ENCODE assay signal across 15 mouse cellular contexts in the genomic region with DNA sequence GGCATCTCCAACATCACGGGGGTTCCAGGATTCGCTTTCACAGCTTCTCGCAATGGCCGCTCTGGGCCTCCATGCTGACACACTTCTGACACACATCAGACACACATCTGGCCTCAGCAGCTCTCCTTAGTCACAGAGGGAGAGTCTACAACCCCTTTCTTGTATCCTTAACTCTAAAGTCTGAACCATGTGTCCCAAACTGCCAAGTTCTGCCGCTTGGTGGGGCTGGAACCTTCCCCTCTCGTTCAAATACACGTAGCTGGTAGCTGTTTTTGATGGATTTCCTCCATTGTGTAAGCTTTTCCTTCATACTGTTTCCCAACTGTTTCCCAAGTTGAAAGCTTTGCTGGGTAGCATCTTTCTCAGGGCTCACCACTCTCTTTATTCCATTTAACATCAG. TPM values are rescaled to one million over a fixed set of nuclear protein-coding genes. Genes with fewer than 3 reads are reported as not detected.
DNase-seq lines count a peak whose midpoint lies in the region; ATAC-seq and TF ChIP-seq lines count a peak whose summit lies in the region.
"Had no signal": no experiment of that assay in that cellular context is flagged by ENCODE, and none has a peak within 500 bp of the region (broad histone marks: within the 10 kb centered on the region; RNA-seq: fewer than 3 reads in every experiment).

No protein-coding gene starts in this region.

- no peak overlapping the region for H3K4me3 ChIP-seq in hindbrain, postnatal 0 days (ENCODE audit: low read length)
- no peak overlapping the region for H3K4me3 ChIP-seq in hindbrain, embryonic 14.5 days (replicated peaks; ENCODE audit: low read length)
- H3K4me3 ChIP-seq in midbrain, postnatal 0 days (ENCODE audit: low read depth, low read length): no peak overlapping the region
- no peak overlapping the region for H3K4me3 ChIP-seq in midbrain, embryonic 11.5 days (ENCODE audit: low read depth, low read length)
- no peak overlapping the region for H3K4me3 ChIP-seq in liver, embryonic 12.5 days
- H3K4me3 ChIP-seq in stomach, postnatal 0 days (ENCODE audit: low read depth, low read length): no peak overlapping the region
- H3K4me3 ChIP-seq: erythroblast, embryonic 14.5 days had no signal

- no peak overlapping the region for H3K9ac ChIP-seq in hindbrain, postnatal 0 days (replicated peaks; ENCODE audit: low read length)
- H3K9ac ChIP-seq in hindbrain, embryonic 14.5 days: no peak overlapping the region
- H3K9ac ChIP-seq in midbrain, postnatal 0 days (replicated peaks; ENCODE audit: low read length, poor library complexity, severe bottlenecking): no peak overlapping the region
- H3K9ac ChIP-seq in midbrain, embryonic 11.5 days (ENCODE audit: low read length): no peak overlapping the region
- no peak overlapping the region for H3K9ac ChIP-seq in liver, embryonic 12.5 days
- H3K9ac ChIP-seq in stomach, postnatal 0 days (ENCODE audit: low read length): no peak overlapping the region

- DNase-seq in hindbrain, postnatal 0 days (ENCODE audit: low spot score): no peak
- no peak for DNase-seq in hindbrain, embryonic 14.5 days (ENCODE audit: low spot score)
- DNase-seq in midbrain, postnatal 0 days (ENCODE audit: low spot score): no peak
- no peak for DNase-seq in midbrain, embryonic 11.5 days (ENCODE audit: low spot score, missing footprints)
- no peak for DNase-seq in stomach, postnatal 0 days (ENCODE audit: low spot score)
- DNase-seq in left cerebral cortex, adult 9 months (ENCODE audit: low spot score in 2 of 2): no peak
- no peak for DNase-seq in left cerebral cortex, postnatal 14 days (ENCODE audit: low spot score in 2 of 2)
- DNase-seq: cerebellum, adult 9-11 months; layer of hippocampus, postnatal 36 days; thymus, adult 18-20 months had no signal

- 72% methylated on average over 7 of the region's 7 CpGs for WGBS in hindbrain, postnatal 0 days
- WGBS in hindbrain, embryonic 14.5 days: 76% methylated on average over 7 of the region's 7 CpGs
- WGBS in midbrain, postnatal 0 days: 76% methylated on average over 7 of the region's 7 CpGs
- 80% methylated on average over 7 of the region's 7 CpGs for WGBS in midbrain, embryonic 11.5 days
- 71% methylated on average over 7 of the region's 7 CpGs for WGBS in liver, embryonic 12.5 days (ENCODE audit: insufficient replicate concordance)
- WGBS in stomach, postnatal 0 days: 72% methylated on average over 7 of the region's 7 CpGs

- no peak for TF ChIP-seq EP300 in stomach, postnatal 0 days (optimal IDR thresholded peaks at IDR 0.05)

- no peaks in the 10 kb centered on the region for H3K27me3 ChIP-seq in hindbrain, postnatal 0 days (ENCODE audit: insufficient read depth, low read length)
- no peaks in the 10 kb centered on the region for H3K27me3 ChIP-seq in hindbrain, embryonic 14.5 days (ENCODE audit: control insufficient read depth, insufficient read depth, low read length)
- no peaks in the 10 kb centered on the region for H3K27me3 ChIP-seq in midbrain, postnatal 0 days (ENCODE audit: insufficient read depth, low read length)
- H3K27me3 ChIP-seq in midbrain, embryonic 11.5 days (ENCODE audit: control insufficient read depth, insufficient read depth, low read length): no peaks in the 10 kb centered on the region
- H3K27me3 ChIP-seq in liver, embryonic 12.5 days (replicated peaks): no peaks in the 10 kb centered on the region
- no peaks in the 10 kb centered on the region for H3K27me3 ChIP-seq in stomach, postnatal 0 days (ENCODE audit: control insufficient read depth, insufficient read depth, low read length)

- intact Hi-C loops in left cerebral cortex, postnatal 14 days (cut with DNase I): loop anchor here (5.0 kb wide), 1 partner anchor 34 kb away; a partner anchor contains a TSS

- ATAC-seq in hindbrain, postnatal 0 days: no peak
- no peak for ATAC-seq in hindbrain, embryonic 14.5 days (ENCODE audit: low FRiP score)
- no peak for ATAC-seq in midbrain, postnatal 0 days (ENCODE audit: low FRiP score)
- ATAC-seq in midbrain, embryonic 11.5 days (ENCODE audit: low FRiP score): no peak
- no peak for ATAC-seq in liver, embryonic 12.5 days
- ATAC-seq in stomach, postnatal 0 days (ENCODE audit: low FRiP score, low TSS enrichment): no peak

- no peak overlapping the region for H3K4me2 ChIP-seq in hindbrain, postnatal 0 days (ENCODE audit: low read depth, low read length)
- no peak overlapping the region for H3K4me2 ChIP-seq in hindbrain, embryonic 14.5 days (replicated peaks)
- H3K4me2 ChIP-seq in midbrain, postnatal 0 days (ENCODE audit: low read depth, low read length, poor library complexity, severe bottlenecking): no peak overlapping the region
- H3K4me2 ChIP-seq in midbrain, embryonic 11.5 days: no peak overlapping the region
- no peak overlapping the region for H3K4me2 ChIP-seq in liver, embryonic 12.5 days
- no peak overlapping the region for H3K4me2 ChIP-seq in stomach, postnatal 0 days (replicated peaks; ENCODE audit: low read depth)

- no peaks in the 10 kb centered on the region for H3K4me1 ChIP-seq in hindbrain, postnatal 0 days (ENCODE audit: insufficient read depth, low read length)
- H3K4me1 ChIP-seq in hindbrain, embryonic 14.5 days (replicated peaks; ENCODE audit: control insufficient read depth, insufficient read depth, low read length): no peaks in the 10 kb centered on the region
- H3K4me1 ChIP-seq in midbrain, postnatal 0 days (ENCODE audit: insufficient read depth, low read length): 0 out of 2 replicates have a peak, but pooled peaks cover 2% of the 10 kb centered on the region
- no peaks in the 10 kb centered on the region for H3K4me1 ChIP-seq in midbrain, embryonic 11.5 days (ENCODE audit: control insufficient read depth, insufficient read depth, low read length)
- peaks cover 4% of the 10 kb centered on the region; the same call in 1 of the 2 replicates for H3K4me1 ChIP-seq in liver, embryonic 12.5 days
- H3K4me1 ChIP-seq in stomach, postnatal 0 days (replicated peaks; ENCODE audit: control insufficient read depth, insufficient read depth): no peaks in the 10 kb centered on the region

- no peak overlapping the region for H3K27ac ChIP-seq in hindbrain, postnatal 0 days
- no peak overlapping the region for H3K27ac ChIP-seq in hindbrain, embryonic 14.5 days
- H3K27ac ChIP-seq in midbrain, postnatal 0 days (ENCODE audit: low read depth, low read length): no peak overlapping the region
- no peak overlapping the region for H3K27ac ChIP-seq in midbrain, embryonic 11.5 days (ENCODE audit: low read depth, low read length)
- H3K27ac ChIP-seq in liver, embryonic 12.5 days: peak overlapping the region; percentile 28
- H3K27ac ChIP-seq in stomach, postnatal 0 days (replicated peaks): no peak overlapping the region

- peak; percentile 29; the same call in 1 of the 2 replicates for TF ChIP-seq CTCF in hindbrain, postnatal 0 days (IDR thresholded peaks at IDR 0.05; ENCODE audit: low read depth)
- TF ChIP-seq CTCF in midbrain, postnatal 0 days (IDR thresholded peaks at IDR 0.05): peak; percentile 44
- TF ChIP-seq CTCF in stomach, postnatal 0 days (IDR thresholded peaks at IDR 0.05; ENCODE audit: low read depth): peak; percentile 61

- peaks cover 18% of the 10 kb centered on the region for H3K36me3 ChIP-seq in hindbrain, postnatal 0 days (ENCODE audit: insufficient read depth, low read length)
- peaks cover 28% of the 10 kb centered on the region for H3K36me3 ChIP-seq in hindbrain, embryonic 14.5 days (replicated peaks; ENCODE audit: control insufficient read depth, insufficient read depth)
- H3K36me3 ChIP-seq in midbrain, postnatal 0 days (ENCODE audit: insufficient read depth, low read length): peaks cover 20% of the 10 kb centered on the region
- peaks cover 8% of the 10 kb centered on the region; the same call in 1 of the 2 replicates for H3K36me3 ChIP-seq in midbrain, embryonic 11.5 days (ENCODE audit: control insufficient read depth, insufficient read depth, low read length)
- H3K36me3 ChIP-seq in liver, embryonic 12.5 days: peaks cover 6% of the 10 kb centered on the region; the same call in 1 of the 2 replicates
- no peaks in the 10 kb centered on the region for H3K36me3 ChIP-seq in stomach, postnatal 0 days (ENCODE audit: control insufficient read depth, insufficient read depth, low read length)

- no peaks in the 10 kb centered on the region for H3K9me3 ChIP-seq in hindbrain, postnatal 0 days (ENCODE audit: low read length)
- H3K9me3 ChIP-seq in hindbrain, embryonic 14.5 days (ENCODE audit: control insufficient read depth, low read length): no peaks in the 10 kb centered on the region
- no peaks in the 10 kb centered on the region for H3K9me3 ChIP-seq in midbrain, postnatal 0 days (ENCODE audit: low read length)
- no peaks in the 10 kb centered on the region for H3K9me3 ChIP-seq in midbrain, embryonic 11.5 days (ENCODE audit: control insufficient read depth, low read length)
- H3K9me3 ChIP-seq in liver, embryonic 12.5 days (replicated peaks): no peaks in the 10 kb centered on the region
- H3K9me3 ChIP-seq in stomach, postnatal 0 days (ENCODE audit: control insufficient read depth, low read length): no peaks in the 10 kb centered on the region

RNA-seq across cellular contexts. Expression of a gene that starts 14.9 kb away (rescaled TPM):
- total RNA-seq in hindbrain, postnatal 0 days (2014; rRNA removed): 42.9 and 48.5 TPM in 2 replicates
- 98.0 and 108 TPM in 2 replicates for polyA plus RNA-seq in hindbrain, postnatal 0 days (2015; fragmentation: Nextera tagmentation; extraction: Ambion mirVana)
- 117 and 128 TPM in 2 replicates for polyA plus RNA-seq in hindbrain, embryonic 14.5 days (2014; fragmentation: Nextera tagmentation; extraction: Ambion mirVana)
- 47.2 and 47.5 TPM in 2 replicates for total RNA-seq in midbrain, postnatal 0 days (2014; rRNA removed)
- 122 and 123 TPM in 2 replicates for polyA plus RNA-seq in midbrain, postnatal 0 days (2015; fragmentation: Nextera tagmentation; extraction: Ambion mirVana)
- 65.1 and 65.6 TPM in 2 replicates for polyA plus RNA-seq in midbrain, embryonic 11.5 days (2014; fragmentation: Nextera tagmentation; extraction: Ambion mirVana)
- polyA plus RNA-seq in liver, embryonic 12.5 days (2016; fragmentation: Nextera tagmentation; extraction: Ambion mirVana): 4.4 and 4.6 TPM in 2 replicates
- 7.3 and 8.2 TPM in 2 replicates for polyA plus RNA-seq in stomach, postnatal 0 days (2015; fragmentation: Nextera tagmentation; extraction: Ambion mirVana)
- 10 to 100 TPM; 65.3 to 66.9 TPM for total RNA-seq in left cerebral cortex, postnatal 14 days (2021)

RNA-seq across cellular contexts. Expression of a gene that starts 19.0 kb away (rescaled TPM):
- 18.3 and 21.7 TPM in 2 replicates for total RNA-seq in hindbrain, postnatal 0 days (2014; rRNA removed)
- 33.9 and 36.4 TPM in 2 replicates for polyA plus RNA-seq in hindbrain, postnatal 0 days (2015; fragmentation: Nextera tagmentation; extraction: Ambion mirVana)
- polyA plus RNA-seq in hindbrain, embryonic 14.5 days (2014; fragmentation: Nextera tagmentation; extraction: Ambion mirVana): 39.0 and 40.6 TPM in 2 replicates
- 19.3 and 21.9 TPM in 2 replicates for total RNA-seq in midbrain, postnatal 0 days (2014; rRNA removed)
- polyA plus RNA-seq in midbrain, postnatal 0 days (2015; fragmentation: Nextera tagmentation; extraction: Ambion mirVana): 30.6 and 33.0 TPM in 2 replicates
- polyA plus RNA-seq in midbrain, embryonic 11.5 days (2014; fragmentation: Nextera tagmentation; extraction: Ambion mirVana): 19.9 and 22.1 TPM in 2 replicates
- 17.3 and 18.7 TPM in 2 replicates for polyA plus RNA-seq in liver, embryonic 12.5 days (2016; fragmentation: Nextera tagmentation; extraction: Ambion mirVana)
- 20.8 and 21.6 TPM in 2 replicates for polyA plus RNA-seq in stomach, postnatal 0 days (2015; fragmentation: Nextera tagmentation; extraction: Ambion mirVana)
- 10 to 100 TPM; 52.3 to 54.5 TPM for total RNA-seq in left cerebral cortex, postnatal 14 days (2021)

RNA-seq across cellular contexts. Expression of a gene that starts 19.2 kb away (rescaled TPM):
- total RNA-seq in hindbrain, postnatal 0 days (2014; rRNA removed): 0.61 and 1.6 TPM in 2 replicates
- not detected in 2 replicates for polyA plus RNA-seq in hindbrain, postnatal 0 days (2015; fragmentation: Nextera tagmentation; extraction: Ambion mirVana)
- not detected in 2 replicates for polyA plus RNA-seq in hindbrain, embryonic 14.5 days (2014; fragmentation: Nextera tagmentation; extraction: Ambion mirVana)
- total RNA-seq in midbrain, postnatal 0 days (2014; rRNA removed): 0.24 TPM in 1 of 2 replicates, not detected in the other
- polyA plus RNA-seq in midbrain, postnatal 0 days (2015; fragmentation: Nextera tagmentation; extraction: Ambion mirVana): not detected in 2 replicates
- polyA plus RNA-seq in midbrain, embryonic 11.5 days (2014; fragmentation: Nextera tagmentation; extraction: Ambion mirVana): 0.10 TPM in 1 of 2 replicates, not detected in the other
- polyA plus RNA-seq in liver, embryonic 12.5 days (2016; fragmentation: Nextera tagmentation; extraction: Ambion mirVana): 0.08 TPM in 1 of 2 replicates, not detected in the other
- not detected in 2 replicates for polyA plus RNA-seq in stomach, postnatal 0 days (2015; fragmentation: Nextera tagmentation; extraction: Ambion mirVana)
- total RNA-seq in left cerebral cortex, postnatal 14 days (2021): under 1 TPM; 0.57 to 0.68 TPM
- total RNA-seq: granulocyte monocyte progenitor cell, adult 5-6 weeks; megakaryocyte-erythroid progenitor cell, adult 5-6 weeks had no signal
- polyA plus RNA-seq: erythroblast, embryonic 14.5 days; heart, embryonic 16.5 days had no signal

RNA-seq across cellular contexts. Expression of a gene that starts 25.8 kb away (rescaled TPM):
- 2.2 and 3.6 TPM in 2 replicates for total RNA-seq in hindbrain, postnatal 0 days (2014; rRNA removed)
- 3.9 and 4.6 TPM in 2 replicates for polyA plus RNA-seq in hindbrain, postnatal 0 days (2015; fragmentation: Nextera tagmentation; extraction: Ambion mirVana)
- 1.3 and 2.2 TPM in 2 replicates for polyA plus RNA-seq in hindbrain, embryonic 14.5 days (2014; fragmentation: Nextera tagmentation; extraction: Ambion mirVana)
- total RNA-seq in midbrain, postnatal 0 days (2014; rRNA removed): 3.1 TPM in 2 replicates
- polyA plus RNA-seq in midbrain, postnatal 0 days (2015; fragmentation: Nextera tagmentation; extraction: Ambion mirVana): 3.4 and 4.0 TPM in 2 replicates
- 0.80 and 1.2 TPM in 2 replicates for polyA plus RNA-seq in midbrain, embryonic 11.5 days (2014; fragmentation: Nextera tagmentation; extraction: Ambion mirVana)
- polyA plus RNA-seq in liver, embryonic 12.5 days (2016; fragmentation: Nextera tagmentation; extraction: Ambion mirVana): 11.6 and 11.9 TPM in 2 replicates
- 1.6 and 1.8 TPM in 2 replicates for polyA plus RNA-seq in stomach, postnatal 0 days (2015; fragmentation: Nextera tagmentation; extraction: Ambion mirVana)
- total RNA-seq in left cerebral cortex, postnatal 14 days (2021): 1 to 10 TPM; 4.2 to 5.6 TPM
- total RNA-seq: granulocyte monocyte progenitor cell, adult 5-6 weeks; megakaryocyte-erythroid progenitor cell, adult 5-6 weeks had no signal
- polyA plus RNA-seq: erythroblast, embryonic 14.5 days had no signal

RNA-seq across cellular contexts. Expression of a gene that starts 35.4 kb away (rescaled TPM):
- 0.42 TPM in 1 of 2 replicates, not detected in the other for total RNA-seq in hindbrain, postnatal 0 days (2014; rRNA removed)
- 0.97 and 1.5 TPM in 2 replicates for polyA plus RNA-seq in hindbrain, postnatal 0 days (2015; fragmentation: Nextera tagmentation; extraction: Ambion mirVana)
- 0.82 and 1.2 TPM in 2 replicates for polyA plus RNA-seq in hindbrain, embryonic 14.5 days (2014; fragmentation: Nextera tagmentation; extraction: Ambion mirVana)
- total RNA-seq in midbrain, postnatal 0 days (2014; rRNA removed): 0.71 and 1.7 TPM in 2 replicates
- 0.81 and 2.4 TPM in 2 replicates for polyA plus RNA-seq in midbrain, postnatal 0 days (2015; fragmentation: Nextera tagmentation; extraction: Ambion mirVana)
- not detected in 2 replicates for polyA plus RNA-seq in midbrain, embryonic 11.5 days (2014; fragmentation: Nextera tagmentation; extraction: Ambion mirVana)
- 0.11 and 0.20 TPM in 2 replicates for polyA plus RNA-seq in liver, embryonic 12.5 days (2016; fragmentation: Nextera tagmentation; extraction: Ambion mirVana)
- polyA plus RNA-seq in stomach, postnatal 0 days (2015; fragmentation: Nextera tagmentation; extraction: Ambion mirVana): 0.11 and 0.12 TPM in 2 replicates
- under 1 TPM in 1 of 2 experiments, not detected in 1; 0.32 TPM for total RNA-seq in left cerebral cortex, postnatal 14 days (2021)
- total RNA-seq: granulocyte monocyte progenitor cell, adult 5-6 weeks; layer of hippocampus, postnatal 36 days; megakaryocyte-erythroid progenitor cell, adult 5-6 weeks had no signal
- polyA plus RNA-seq: erythroblast, embryonic 14.5 days; heart, embryonic 16.5 days had no signal
